Mouse (Mus musculus) lung, postnatal 0 days (tissue): Measurements from ENCODE around the gene Ankle1.

Experiments used
- CTCF ChIP-seq: IDR thresholded peaks from 2 replicates; pipeline ENCODE4 v1.5.1; 2016; ENCODE audit warnings: antibody characterized with exemption, mild to moderate bottlenecking
- EP300 ChIP-seq: IDR thresholded peaks from 2 replicates; pipeline ENCODE4 v1.6.1; 2016; ENCODE audit warnings: antibody characterized with exemption, mild to moderate bottlenecking, control low read depth

DNA sequence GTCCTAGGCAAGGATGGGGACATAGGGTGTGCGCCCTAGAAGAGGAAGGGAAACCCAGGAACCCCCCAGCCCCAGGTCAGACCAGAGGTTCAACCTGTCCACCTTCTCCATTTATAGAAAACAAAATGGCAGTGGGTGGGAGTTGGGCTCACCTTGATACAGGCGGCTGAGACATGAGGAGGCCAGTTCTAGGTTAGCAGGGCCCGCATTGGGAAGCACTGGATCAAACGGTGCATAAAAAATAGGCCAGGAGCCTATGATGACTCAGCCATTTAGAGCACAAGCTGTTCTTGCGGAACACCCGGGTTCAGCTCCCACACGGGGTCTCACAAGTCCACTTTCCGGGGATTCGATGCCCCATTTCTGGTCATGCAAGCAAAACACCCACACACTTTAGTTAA lies 859 bp upstream of the Ankle1 start:
- TF ChIP-seq CTCF (no peak), EP300 (no peak)
